Mouse (Mus musculus) MEL (cell line): ENCODE data around the gene Slc9a4. TPM values are rescaled to one million over a fixed set of nuclear protein-coding genes. Genes with fewer than 3 reads are reported as not detected.

Experiments
- DNase-seq: peaks from one replicate; pipeline ENCODE4 v3.0.0; 2011; ENCODE audit warnings: low read depth, low spot score
- H3K27ac ChIP-seq: 2 replicates; pipeline ENCODE4 v1.5.1; 2012; ENCODE audit warnings: low read depth, mild to moderate bottlenecking, control low read depth, low read length, moderate library complexity; ENCODE audit not compliant: control insufficient read depth
- H3K27me3 ChIP-seq, 2 experiments: fragments of 150-350 bp in 1 of 2; sonication (generic) in 1 of 2; 2 replicates each; pipeline ENCODE4 v1.6.1; 2012; ENCODE audit warnings: low read length in 2 of 2, mild to moderate bottlenecking in 2 of 2, improper control_type of control experiment in 1 of 2, moderate library complexity in 1 of 2; ENCODE audit not compliant: insufficient read depth in 2 of 2, control insufficient read depth in 1 of 2
- H3K36me3 ChIP-seq, 2 experiments: 2 replicates each; pipeline ENCODE4 v1.6.1; 2012 to 2014; ENCODE audit warnings: low read length in 2 of 2, improper control_type of control experiment in 1 of 2, inconsistent platforms in 1 of 2, mild to moderate bottlenecking in 1 of 2; ENCODE audit not compliant: insufficient read depth in 2 of 2, control insufficient read depth in 1 of 2
- H3K4me1 ChIP-seq, 2 experiments: fragments of 150-350 bp in 1 of 2; sonication (generic) in 1 of 2; 2 replicates each; pipeline ENCODE4 v1.6.1; 2012; ENCODE audit warnings: low read length in 2 of 2, improper control_type of control experiment in 1 of 2, mild to moderate bottlenecking in 1 of 2; ENCODE audit not compliant: insufficient read depth in 2 of 2, control insufficient read depth in 1 of 2
- H3K4me3 ChIP-seq, 2 experiments: fragments of 150-350 bp in 1 of 2; sonication (generic) in 1 of 2; 2 replicates each; pipeline ENCODE4 v1.5.1; 2012; ENCODE audit warnings: low read depth in 2 of 2, low read length in 2 of 2, mild to moderate bottlenecking in 2 of 2, moderate library complexity in 2 of 2, control low read depth in 1 of 2, improper control_type of control experiment in 1 of 2; ENCODE audit not compliant: control insufficient read depth in 1 of 2, insufficient read depth in 1 of 2
- H3K79me2 ChIP-seq: 2 replicates; pipeline ENCODE4 v1.6.1; 2012; ENCODE audit warnings: mild to moderate bottlenecking, low read length, moderate library complexity; ENCODE audit not compliant: control insufficient read depth, poor library complexity, insufficient read depth
- H3K9ac ChIP-seq: 2 replicates; pipeline ENCODE4 v1.6.1; 2012; ENCODE audit warnings: low read depth, mild to moderate bottlenecking, control low read depth, low read length, moderate library complexity; ENCODE audit not compliant: control insufficient read depth, poor library complexity, severe bottlenecking
- H3K9me3 ChIP-seq: fragments of 150-350 bp; sonication (generic); replicated peaks from 2 replicates; pipeline ENCODE4 v1.6.1; 2012; ENCODE audit warnings: mild to moderate bottlenecking, low read length, improper control_type of control experiment, moderate library complexity; ENCODE audit not compliant: insufficient read depth
- BHLHE40 ChIP-seq: IDR thresholded peaks from 2 replicates; pipeline ENCODE4 v1.6.1; 2012; ENCODE audit warnings: low read depth, mild to moderate bottlenecking, inconsistent platforms, low read length, improper control_type of control experiment, borderline replicate concordance
- CHD1 ChIP-seq: IDR thresholded peaks from 2 replicates; pipeline ENCODE4 v1.6.1; 2012; ENCODE audit warnings: low read depth, mild to moderate bottlenecking, inconsistent platforms, low read length, improper control_type of control experiment
- CHD2 ChIP-seq: IDR thresholded peaks from 2 replicates; pipeline ENCODE4 v1.6.1; 2011; ENCODE audit warnings: low read length, improper control_type of control experiment
- CTCF ChIP-seq, 3 experiments: IDR thresholded peaks in 2 of 3; conservative IDR thresholded peaks in 1 of 3; 2 replicates each; pipeline ENCODE4 v1.5.1; 2011 to 2012; ENCODE audit warnings: low read length in 3 of 3, low read depth in 2 of 3, mild to moderate bottlenecking in 2 of 3, improper control_type of control experiment in 1 of 3, inconsistent platforms in 1 of 3, mixed read lengths in 1 of 3, moderate library complexity in 1 of 3; ENCODE audit not compliant: control insufficient read depth in 1 of 3, insufficient read depth in 1 of 3, poor library complexity in 1 of 3, severe bottlenecking in 1 of 3
- E2F4 ChIP-seq: IDR thresholded peaks from 2 replicates; pipeline ENCODE4 v1.6.1; 2011; ENCODE audit warnings: low read depth, low read length, improper control_type of control experiment, borderline replicate concordance
- ELF1 ChIP-seq: IDR thresholded peaks from 2 replicates; pipeline ENCODE4 v1.6.1; 2014; ENCODE audit warnings: low read depth, mild to moderate bottlenecking, inconsistent platforms, low read length, improper control_type of control experiment, moderate library complexity
- EP300 ChIP-seq, 2 experiments: IDR thresholded peaks; 2 replicates each; pipeline ENCODE4 v1.6.1; 2011; ENCODE audit warnings: improper control_type of control experiment in 2 of 2, low read length in 2 of 2, low read depth in 1 of 2, mild to moderate bottlenecking in 1 of 2
- GABPA ChIP-seq: IDR thresholded peaks from 2 replicates; pipeline ENCODE4 v1.6.1; 2012; ENCODE audit warnings: low read depth, mild to moderate bottlenecking, inconsistent platforms, low read length, improper control_type of control experiment, moderate library complexity
- GATA1 ChIP-seq: IDR thresholded peaks from 2 replicates; pipeline ENCODE4 v1.6.1; 2011; ENCODE audit warnings: low read depth, low read length, improper control_type of control experiment
- MAFK ChIP-seq: IDR thresholded peaks from 2 replicates; pipeline ENCODE4 v1.6.1; 2011; ENCODE audit warnings: low read depth, mild to moderate bottlenecking, low read length, improper control_type of control experiment, borderline replicate concordance
- MEF2A ChIP-seq: IDR thresholded peaks from 2 replicates; pipeline ENCODE4 v1.6.1; 2014; ENCODE audit warnings: low read depth, mild to moderate bottlenecking, inconsistent platforms, low read length, improper control_type of control experiment; ENCODE audit not compliant: poor library complexity, insufficient replicate concordance, severe bottlenecking; ENCODE audit errors: extremely low read depth
- MYB ChIP-seq: IDR thresholded peaks from 2 replicates; pipeline ENCODE4 v1.6.1; 2011; ENCODE audit warnings: mild to moderate bottlenecking, low read depth, low read length, improper control_type of control experiment
- MYC ChIP-seq: IDR thresholded peaks from 2 replicates; pipeline ENCODE4 v1.6.1; 2011; ENCODE audit warnings: low read depth, mild to moderate bottlenecking, low read length, improper control_type of control experiment, moderate library complexity
- NRF1 ChIP-seq: IDR thresholded peaks from 2 replicates; pipeline ENCODE4 v1.6.1; 2014; ENCODE audit warnings: low read depth, mild to moderate bottlenecking, inconsistent platforms, low read length, improper control_type of control experiment, moderate library complexity; ENCODE audit not compliant: poor library complexity, insufficient read depth, severe bottlenecking
- POLR2A ChIP-seq, 2 experiments: IDR thresholded peaks; 2 replicates each; pipeline ENCODE4 v1.6.1; 2011 to 2012; ENCODE audit warnings: low read length in 2 of 2, mild to moderate bottlenecking in 2 of 2, control low read depth in 1 of 2, improper control_type of control experiment in 1 of 2, low read depth in 1 of 2, moderate library complexity in 1 of 2; ENCODE audit not compliant: control insufficient read depth in 1 of 2, insufficient read depth in 1 of 2, poor library complexity in 1 of 2
- POLR2AphosphoS2 ChIP-seq: IDR thresholded peaks from 2 replicates; pipeline ENCODE4 v1.6.1; 2011; ENCODE audit warnings: low read length, improper control_type of control experiment
- POLR2AphosphoS5 ChIP-seq: IDR thresholded peaks from 2 replicates; pipeline ENCODE4 v1.6.1; 2012; ENCODE audit warnings: low read depth, borderline replicate concordance, mild to moderate bottlenecking, inconsistent platforms, low read length, moderate library complexity, mixed read lengths
- SMC3 ChIP-seq: IDR thresholded peaks from 2 replicates; pipeline ENCODE4 v1.6.1; 2011; ENCODE audit warnings: low read depth, low read length, improper control_type of control experiment
- TAL1 ChIP-seq: IDR thresholded peaks from 2 replicates; pipeline ENCODE4 v1.6.1; 2012; ENCODE audit warnings: mild to moderate bottlenecking, inconsistent platforms, low read length, moderate library complexity, mixed read lengths
- TBP ChIP-seq: IDR thresholded peaks from 2 replicates; pipeline ENCODE4 v1.8.0; 2011; ENCODE audit warnings: low read depth, low read length, improper control_type of control experiment
- TCF12 ChIP-seq: IDR thresholded peaks from 2 replicates; pipeline ENCODE4 v1.6.1; 2014; ENCODE audit warnings: low read depth, mild to moderate bottlenecking, inconsistent platforms, low read length, improper control_type of control experiment, moderate library complexity
- UBTF ChIP-seq: IDR thresholded peaks from 2 replicates; pipeline ENCODE4 v1.6.1; 2012; ENCODE audit warnings: low read depth, mild to moderate bottlenecking, inconsistent platforms, low read length, improper control_type of control experiment, moderate library complexity, borderline replicate concordance; ENCODE audit not compliant: insufficient read depth
- USF2 ChIP-seq, 2 experiments: IDR thresholded peaks; 2 replicates each; pipeline ENCODE4 v1.6.1; 2011 to 2012; ENCODE audit warnings: improper control_type of control experiment in 2 of 2, low read length in 2 of 2, borderline replicate concordance in 1 of 2, inconsistent platforms in 1 of 2, low read depth in 1 of 2, mild to moderate bottlenecking in 1 of 2; ENCODE audit not compliant: insufficient read depth in 1 of 2
- polyA plus RNA-seq, 2 experiments: library from polyadenylated mRNA; stranded (reverse) in 1 of 2; unstranded in 1 of 2; fragments of >175 nt in 1 of 2; fragments of >200 nt in 1 of 2; gene quantifications; 2 replicates each; pipeline versions ENCODE4 v1.2.1 to v1.2.4; 2012; ENCODE audit warnings: low replicate concordance in 2 of 2, low read depth in 1 of 2; ENCODE audit not compliant: insufficient read length in 2 of 2, insufficient read depth in 1 of 2, missing spikeins in 1 of 2
- total RNA-seq: library from RNA; depleted of rRNA; stranded (reverse); fragments of 300-350 nt; gene quantifications from 2 replicates; pipeline ENCODE4 v1.2.3, GENCODE M21; 2012

Slc9a4 gene
- total and polyA plus RNA-seq, 3 experiments, result not detected

DNA sequence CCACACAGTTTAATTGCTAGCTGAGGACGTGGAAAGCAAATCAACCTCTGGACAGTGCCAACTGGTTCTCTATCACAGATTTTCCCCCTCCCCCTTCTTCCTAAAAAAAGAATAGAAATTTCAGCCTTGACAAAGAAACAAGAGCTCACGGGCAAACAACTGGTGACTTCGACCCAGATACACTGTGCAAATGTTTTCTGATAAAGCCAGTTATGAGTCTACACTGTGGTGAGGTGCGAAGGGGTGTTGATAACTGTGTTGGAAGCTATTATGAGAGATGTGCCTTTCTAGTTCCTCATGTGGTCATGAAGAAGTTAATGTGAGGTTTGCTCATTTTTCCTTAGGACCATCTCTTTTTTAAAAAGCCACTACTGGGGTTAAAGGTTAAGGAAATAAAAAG is 10.5 kb upstream of the Slc9a4 start:
- Histone ChIP-seq H3K9me3 (no peaks in the 10 kb centered on the region), H3K4me3 (no peak overlapping the region)

DNA sequence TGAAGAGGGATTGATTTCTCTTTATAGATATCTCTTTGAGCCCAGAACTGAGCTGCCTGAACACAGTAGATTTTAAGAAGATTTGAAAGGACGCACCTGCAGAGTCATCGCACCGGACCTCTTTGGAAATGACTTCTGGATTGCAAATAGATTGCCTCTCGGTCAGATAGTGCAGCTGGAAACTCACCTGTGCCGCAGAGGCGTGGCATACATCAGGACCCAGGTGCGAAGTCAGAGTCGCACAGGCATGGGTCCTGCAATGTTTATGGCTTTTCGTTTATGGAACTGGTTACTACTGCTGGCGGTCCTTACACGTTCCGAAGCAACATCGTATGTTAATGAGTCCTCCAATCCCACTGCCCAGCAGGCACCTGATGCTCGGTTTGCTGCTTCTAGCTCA is 388 bp downstream of the Slc9a4 start:
- no peak for DNase-seq
- Histone ChIP-seq H3K36me3 (no peaks in the 10 kb centered on the region), H3K9me3 (no peaks in the 10 kb centered on the region), H3K4me1 (no peaks in the 10 kb centered on the region), H3K27me3 (no peaks in the 10 kb centered on the region), H3K9ac (no peak overlapping the region), H3K4me3 (no peak overlapping the region), H3K27ac (no peak overlapping the region), H3K79me2 (no peaks in the 10 kb centered on the region)
- TF ChIP-seq TCF12 (no peak), GATA1 (no peak), UBTF (no peak), NRF1 (no peak), EP300 (IDR thresholded peaks at IDR 0.05; ENCODE audit: low read depth in 1 of 2, low read length in 2 of 2) (no peak), GABPA (no peak), SMC3 (no peak), MYC (no peak)

More for the DNA sequence above, 10.5 kb upstream of the Slc9a4 start:
- TF ChIP-seq MYB (no peak), CHD2 (no peak), TCF12 (no peak), USF2 (IDR thresholded peaks at IDR 0.05; ENCODE audit: borderline replicate concordance in 1 of 2, insufficient read depth in 1 of 2, low read depth in 1 of 2, low read length in 2 of 2) (no peak), TBP (no peak), POLR2AphosphoS2 (no peak), ELF1 (no peak), POLR2A (IDR thresholded peaks at IDR 0.05; ENCODE audit: control insufficient read depth in 1 of 2, insufficient read depth in 1 of 2, low read depth in 1 of 2, low read length in 2 of 2, poor library complexity in 1 of 2) (no peak), NRF1 (no peak), TAL1 (no peak), MAFK (no peak), MEF2A (no peak), GATA1 (no peak), E2F4 (no peak), CHD1 (no peak), BHLHE40 (no peak), SMC3 (no peak), POLR2AphosphoS5 (no peak), CTCF (IDR thresholded peaks at IDR 0.05 in 2 of 3, conservative IDR thresholded peaks at IDR 0.05 in 1 of 3; ENCODE audit: control insufficient read depth in 1 of 3, insufficient read depth in 1 of 3, low read depth in 2 of 3, low read length in 3 of 3, poor library complexity in 1 of 3, severe bottlenecking in 1 of 3) (no peak)
- TF ChIP-seq, all 39 proteins: peak for 0
- Histone ChIP-seq H3K27me3 (peaks cover 0 to 1% of the 10 kb centered on the region in 2 experiments; a peak in 1 of 4 replicates), H3K9ac (no peak overlapping the region), H3K79me2 (no peaks in the 10 kb centered on the region), H3K4me1 (no peaks in the 10 kb centered on the region), H3K36me3 (no peaks in the 10 kb centered on the region), H3K27ac (no peak overlapping the region)
- no peak for DNase-seq
